Mouse (Mus musculus): Measurements from ENCODE around the gene Atp12a. TPM values are rescaled to one million over a fixed set of nuclear protein-coding genes. Genes with fewer than 3 reads are reported as not detected.

The Atp12a gene
- polyA plus RNA-seq, 1 experiment, result 0.09 TPM

DNA sequence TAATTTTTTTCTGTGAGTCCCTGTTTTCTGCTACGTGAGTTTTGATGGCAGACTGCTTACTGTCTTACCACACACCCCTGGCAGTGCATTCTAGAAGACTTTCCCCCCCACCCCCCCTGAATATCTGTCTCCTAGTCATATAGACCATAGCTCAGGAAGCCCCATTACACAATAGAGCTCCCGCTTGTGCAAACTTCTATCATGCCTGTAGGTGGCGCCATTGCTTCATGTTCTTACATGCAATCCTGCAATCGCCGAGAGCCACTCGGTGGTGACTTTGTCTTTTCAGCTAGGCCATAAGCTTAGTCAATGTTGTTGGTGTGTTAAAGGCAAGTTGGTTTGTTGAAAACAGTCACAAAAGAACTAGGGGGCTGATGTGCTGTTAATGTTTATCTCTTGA, 10.9 kb downstream of the Atp12a start:
- Histone ChIP-seq H3K4me1 (ENCODE audit: control insufficient read depth, insufficient read depth, low read length) (no peaks in the 10 kb centered on the region), H3K27ac (ENCODE audit: control insufficient read depth, insufficient read depth, low read depth, low read length) (no peak overlapping the region), H3K36me3 (ENCODE audit: control insufficient read depth, insufficient read depth, low read length) (no peaks in the 10 kb centered on the region), H3K27me3 (ENCODE audit: control insufficient read depth, insufficient read depth, low read length) (no peaks in the 10 kb centered on the region), H3K4me3 (ENCODE audit: control insufficient read depth, low read depth, low read length) (no peak overlapping the region)
- peak; percentile 69; the same call in 1 of the 2 replicates for TF ChIP-seq CTCF (IDR thresholded peaks at IDR 0.05; ENCODE audit: control insufficient read depth, insufficient read depth, insufficient replicate concordance, low read depth, low read length)
- no peak for TF ChIP-seq POLR2A (IDR thresholded peaks at IDR 0.05; ENCODE audit: control insufficient read depth, low read depth, low read length)

DNA sequence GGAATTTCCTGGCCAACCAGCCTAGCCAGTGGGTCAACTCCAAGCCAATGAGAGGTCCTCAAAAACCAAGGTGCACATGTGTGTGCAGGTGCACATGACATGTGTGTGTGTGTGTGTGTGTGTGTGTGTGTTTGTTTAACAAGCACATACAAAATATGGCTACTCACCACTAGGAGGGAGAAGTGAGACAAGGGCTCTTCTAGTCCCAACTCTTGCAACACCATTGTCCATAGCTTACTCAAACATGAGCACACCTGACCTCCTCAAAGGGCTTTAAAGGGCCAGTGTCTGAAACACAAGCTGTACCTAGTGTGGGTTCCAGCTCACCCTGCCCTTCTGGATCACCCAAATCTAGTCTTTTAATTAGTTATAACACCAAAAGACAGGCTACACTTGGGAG, 12.9 kb downstream of the Atp12a start:
- no peaks in the 10 kb centered on the region for H3K27me3 ChIP-seq (ENCODE audit: control insufficient read depth, insufficient read depth, low read length)
- no peaks in the 10 kb centered on the region for H3K36me3 ChIP-seq (ENCODE audit: control insufficient read depth, insufficient read depth, low read length)
- no peak overlapping the region for H3K27ac ChIP-seq (ENCODE audit: control insufficient read depth, insufficient read depth, low read depth, low read length)
- no peak overlapping the region for H3K4me3 ChIP-seq (ENCODE audit: control insufficient read depth, low read depth, low read length)
- TF ChIP-seq POLR2A (IDR thresholded peaks at IDR 0.05; ENCODE audit: control insufficient read depth, low read depth, low read length) (no peak), CTCF (IDR thresholded peaks at IDR 0.05; ENCODE audit: control insufficient read depth, insufficient read depth, insufficient replicate concordance, low read depth, low read length) (no peak)
- H3K4me1 ChIP-seq (ENCODE audit: control insufficient read depth, insufficient read depth, low read length), result no peaks in the 10 kb centered on the region

DNA sequence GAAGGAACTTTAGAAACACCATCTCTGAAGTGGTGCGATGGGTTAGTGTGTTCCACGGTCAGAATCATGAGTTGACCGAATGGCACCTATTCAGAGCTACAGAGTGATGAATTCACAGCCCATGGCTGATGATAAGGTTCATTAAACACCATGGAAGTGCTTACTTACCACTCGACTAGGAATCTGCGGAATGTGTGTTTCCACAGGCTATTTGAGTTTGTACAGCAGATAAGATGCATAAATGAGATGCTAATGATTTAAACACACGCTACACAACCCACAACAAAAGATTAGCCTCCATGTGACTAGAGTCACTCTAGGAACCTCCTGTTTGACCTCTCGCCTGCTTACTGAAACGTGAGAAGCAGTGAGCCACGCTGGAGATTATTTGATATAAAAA, 14.5 kb downstream of the Atp12a start:
- no peak overlapping the region for H3K4me3 ChIP-seq (ENCODE audit: control insufficient read depth, low read depth, low read length)

DNA sequence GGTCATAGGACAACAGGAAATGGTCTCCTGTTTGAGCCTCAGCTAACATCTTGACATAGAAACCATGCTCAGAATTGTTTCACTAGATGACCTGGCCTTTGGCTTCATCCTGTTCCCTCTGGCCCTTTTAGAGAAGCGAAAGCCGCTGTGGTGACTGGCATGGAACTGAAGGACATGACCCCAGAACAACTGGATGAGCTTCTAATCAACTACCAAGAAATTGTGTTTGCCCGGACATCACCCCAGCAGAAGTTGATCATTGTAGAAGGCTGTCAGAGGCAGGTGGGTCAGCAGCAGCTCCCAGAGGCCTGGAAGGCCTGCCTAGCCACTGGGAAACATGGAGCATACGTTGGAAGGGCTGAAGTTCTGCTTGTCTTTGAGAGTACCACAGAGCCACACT, 17.5 kb downstream of the Atp12a start:
- no peak for TF ChIP-seq POLR2A (IDR thresholded peaks at IDR 0.05; ENCODE audit: control insufficient read depth, low read depth, low read length)
- no peak for TF ChIP-seq CTCF (IDR thresholded peaks at IDR 0.05; ENCODE audit: control insufficient read depth, insufficient read depth, insufficient replicate concordance, low read depth, low read length)

More for the DNA sequence above, 14.5 kb downstream of the Atp12a start:
- no peaks in the 10 kb centered on the region for H3K27me3 ChIP-seq (ENCODE audit: control insufficient read depth, insufficient read depth, low read length)
- no peaks in the 10 kb centered on the region for H3K36me3 ChIP-seq (ENCODE audit: control insufficient read depth, insufficient read depth, low read length)
- TF ChIP-seq CTCF (IDR thresholded peaks at IDR 0.05; ENCODE audit: control insufficient read depth, insufficient read depth, insufficient replicate concordance, low read depth, low read length) (no peak), POLR2A (IDR thresholded peaks at IDR 0.05; ENCODE audit: control insufficient read depth, low read depth, low read length) (no peak)
- no peak overlapping the region for H3K27ac ChIP-seq (ENCODE audit: control insufficient read depth, insufficient read depth, low read depth, low read length)
- H3K4me1 ChIP-seq (ENCODE audit: control insufficient read depth, insufficient read depth, low read length), result no peaks in the 10 kb centered on the region

DNA sequence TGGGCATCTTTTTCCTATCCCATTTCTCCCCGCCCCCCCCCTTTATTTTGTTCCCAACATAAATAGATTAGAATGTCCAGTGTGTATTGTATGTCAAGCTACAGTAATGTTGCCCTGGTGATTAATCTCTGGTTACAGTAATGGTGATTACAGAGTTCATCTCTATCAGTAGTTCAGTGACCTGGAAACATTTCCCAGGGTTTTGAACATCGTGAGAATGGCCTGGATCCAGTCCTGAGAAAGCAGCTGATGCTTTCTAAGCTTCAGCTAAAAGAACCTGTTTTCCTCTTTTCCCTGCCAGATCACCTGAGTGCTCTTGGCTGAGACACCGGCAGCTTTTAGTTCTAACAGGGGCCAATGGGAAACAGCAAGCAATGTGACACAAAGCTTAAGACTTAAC, 25.4 kb downstream of the Atp12a start:
- Histone ChIP-seq H3K4me3 (ENCODE audit: control insufficient read depth, low read depth, low read length) (peak overlapping the region; percentile 44; the same call in 1 of the 2 replicates), H3K27me3 (ENCODE audit: control insufficient read depth, insufficient read depth, low read length) (no peaks in the 10 kb centered on the region), H3K27ac (ENCODE audit: control insufficient read depth, insufficient read depth, low read depth, low read length) (no peak overlapping the region), H3K4me1 (ENCODE audit: control insufficient read depth, insufficient read depth, low read length) (no peaks in the 10 kb centered on the region; the same call in 1 of the 2 replicates), H3K36me3 (ENCODE audit: control insufficient read depth, insufficient read depth, low read length) (no peaks in the 10 kb centered on the region)
- TF ChIP-seq CTCF (IDR thresholded peaks at IDR 0.05; ENCODE audit: control insufficient read depth, insufficient read depth, insufficient replicate concordance, low read depth, low read length) (no peak), POLR2A (IDR thresholded peaks at IDR 0.05; ENCODE audit: control insufficient read depth, low read depth, low read length) (no peak)

More for the DNA sequence above, 17.5 kb downstream of the Atp12a start:
- Histone ChIP-seq H3K27ac (ENCODE audit: control insufficient read depth, insufficient read depth, low read depth, low read length) (no peak overlapping the region), H3K27me3 (ENCODE audit: control insufficient read depth, insufficient read depth, low read length) (no peaks in the 10 kb centered on the region), H3K4me1 (ENCODE audit: control insufficient read depth, insufficient read depth, low read length) (no peaks in the 10 kb centered on the region), H3K4me3 (ENCODE audit: control insufficient read depth, low read depth, low read length) (no peak overlapping the region), H3K36me3 (ENCODE audit: control insufficient read depth, insufficient read depth, low read length) (no peaks in the 10 kb centered on the region)

DNA sequence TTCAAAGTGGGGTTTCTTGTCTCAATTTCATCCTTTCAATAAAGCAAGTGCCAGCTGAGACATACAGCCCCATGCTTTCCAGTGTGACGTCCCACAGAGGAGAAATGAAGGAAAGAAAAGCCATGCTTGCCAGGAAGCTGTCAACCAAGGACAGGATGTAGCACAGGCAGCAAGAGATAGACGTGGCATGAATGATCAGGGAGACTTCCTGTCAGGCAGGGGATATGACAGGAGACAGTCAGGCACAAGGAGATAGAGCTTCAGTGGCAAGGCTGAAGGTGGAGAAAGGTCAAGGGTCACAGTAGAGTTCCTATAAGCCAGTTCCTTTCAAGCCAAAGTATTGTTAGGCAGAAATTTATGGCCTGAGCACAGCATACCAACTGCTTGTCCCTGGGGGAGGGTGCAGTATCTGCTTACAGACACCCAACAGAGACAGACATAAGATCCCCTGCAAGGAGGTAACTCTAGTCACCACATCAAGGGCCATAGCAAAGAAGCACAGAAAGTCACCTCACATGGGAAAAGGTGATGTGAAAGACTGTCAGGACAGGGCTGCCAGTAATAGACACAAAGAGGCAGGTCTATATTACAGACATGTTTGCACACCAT, 28.9 kb downstream of the Atp12a start:
- Histone ChIP-seq H3K36me3 (ENCODE audit: control insufficient read depth, insufficient read depth, low read length) (no peaks in the 10 kb centered on the region), H3K27ac (ENCODE audit: control insufficient read depth, insufficient read depth, low read depth, low read length) (no peak overlapping the region), H3K4me1 (ENCODE audit: control insufficient read depth, insufficient read depth, low read length) (no peaks in the 10 kb centered on the region; the same call in 1 of the 2 replicates), H3K27me3 (ENCODE audit: control insufficient read depth, insufficient read depth, low read length) (no peaks in the 10 kb centered on the region), H3K4me3 (ENCODE audit: control insufficient read depth, low read depth, low read length) (peak overlapping the region; percentile 26)
- TF ChIP-seq CTCF (IDR thresholded peaks at IDR 0.05; ENCODE audit: control insufficient read depth, insufficient read depth, insufficient replicate concordance, low read depth, low read length) (no peak), POLR2A (IDR thresholded peaks at IDR 0.05; ENCODE audit: control insufficient read depth, low read depth, low read length) (no peak)

DNA sequence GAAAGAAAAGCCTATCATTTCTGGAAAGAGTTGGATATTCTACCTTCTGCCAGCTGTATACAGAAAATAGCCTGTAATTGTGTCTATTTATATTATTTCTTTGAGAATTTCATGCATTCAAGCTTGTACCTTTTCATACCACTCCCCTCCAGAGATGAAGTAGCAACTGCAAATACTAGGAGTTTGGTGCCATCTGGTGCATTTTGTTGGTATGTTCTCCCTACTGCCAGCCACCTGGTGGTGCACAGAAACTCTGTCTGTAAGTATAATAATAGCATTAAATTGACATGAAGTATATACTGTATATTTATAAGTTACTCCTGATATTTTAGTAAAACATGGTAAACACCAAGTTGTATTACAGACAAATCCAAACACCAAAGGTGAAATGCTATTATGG, 33.1 kb downstream of the Atp12a start:
- no peak overlapping the region for H3K4me3 ChIP-seq (ENCODE audit: control insufficient read depth, low read depth, low read length)
- H3K27ac ChIP-seq (ENCODE audit: control insufficient read depth, insufficient read depth, low read depth, low read length), result no peak overlapping the region
- TF ChIP-seq POLR2A (IDR thresholded peaks at IDR 0.05; ENCODE audit: control insufficient read depth, low read depth, low read length), result no peak
- TF ChIP-seq CTCF (IDR thresholded peaks at IDR 0.05; ENCODE audit: control insufficient read depth, insufficient read depth, insufficient replicate concordance, low read depth, low read length), result no peak
- H3K36me3 ChIP-seq (ENCODE audit: control insufficient read depth, insufficient read depth, low read length), result no peaks in the 10 kb centered on the region
- no peaks in the 10 kb centered on the region for H3K4me1 ChIP-seq (ENCODE audit: control insufficient read depth, insufficient read depth, low read length)
- H3K27me3 ChIP-seq (ENCODE audit: control insufficient read depth, insufficient read depth, low read length), result no peaks in the 10 kb centered on the region

All from testis, adult 2 months (tissue).